Mouse (Mus musculus) mature B cell (primary cell): ENCODE measurements around the gene Abhd4.

Source experiments
- in situ Hi-C: fragments of 300-500 bp; cut with MboI; formaldehyde crosslinking; loops from 2 replicates; pipeline ENCODE4 v1.14.3; 2019

Abhd4 gene

DNA sequence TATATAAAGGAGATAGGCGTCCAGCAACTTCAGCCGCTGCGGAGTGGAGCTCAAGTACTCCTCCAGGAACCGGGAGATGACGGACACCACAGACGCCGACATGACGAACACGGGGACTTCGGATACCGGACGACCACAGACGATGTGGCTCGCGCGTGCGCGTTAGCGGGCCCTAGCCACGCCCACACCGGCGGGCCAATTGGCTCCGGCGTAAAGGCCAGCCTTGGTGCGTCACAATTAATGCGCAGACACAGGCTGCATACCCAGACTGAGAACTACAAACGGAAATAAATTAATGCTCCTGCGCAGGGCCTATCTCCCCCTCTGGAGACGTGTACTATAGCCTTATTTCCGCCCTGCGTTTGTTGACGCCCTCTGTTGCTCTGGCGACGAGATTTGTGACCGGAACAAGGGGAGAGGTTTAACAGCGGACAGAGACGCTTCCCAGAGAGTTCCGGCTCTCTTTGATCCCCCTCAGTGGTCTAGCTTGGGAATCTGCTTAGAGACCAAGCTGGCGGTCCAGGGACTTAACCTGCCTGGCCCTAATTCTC, at the start of gene Abhd4, which contains the start of gene Dad1:
Gene Abhd4 (plus strand): TSS at position 448 of the 551 bp plus-strand sequence.
Gene Dad1 (minus strand): TSS at position 364 of the 551 bp plus-strand sequence.
- in situ Hi-C loops, result no loop called here

DNA sequence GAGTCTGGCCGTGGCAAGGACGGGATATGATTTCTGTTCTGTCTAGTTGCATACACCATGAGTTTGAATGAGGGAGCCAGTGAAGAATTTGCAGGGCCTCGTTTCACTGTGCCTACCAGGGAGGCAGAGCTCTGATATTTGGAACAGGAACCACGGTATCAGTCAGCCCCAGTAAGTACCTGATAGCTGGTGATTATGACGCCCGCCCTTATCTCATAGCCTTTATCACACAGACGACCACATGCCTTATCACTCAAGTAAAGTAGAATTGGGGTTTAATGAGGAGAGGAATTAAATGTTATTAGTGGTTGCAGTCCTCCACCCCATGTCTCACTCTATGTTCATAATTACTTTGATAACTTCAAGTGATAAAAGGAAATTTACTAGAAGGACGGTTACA, 49.7 kb upstream of the Abhd4 start:
- in situ Hi-C loops, result no loop called here

- in situ Hi-C loops, result no loop called here
These were observed 49.2 kb upstream of the Abhd4 start for GRCm38 (mm10) chr14:54204786-54205185.

DNA sequence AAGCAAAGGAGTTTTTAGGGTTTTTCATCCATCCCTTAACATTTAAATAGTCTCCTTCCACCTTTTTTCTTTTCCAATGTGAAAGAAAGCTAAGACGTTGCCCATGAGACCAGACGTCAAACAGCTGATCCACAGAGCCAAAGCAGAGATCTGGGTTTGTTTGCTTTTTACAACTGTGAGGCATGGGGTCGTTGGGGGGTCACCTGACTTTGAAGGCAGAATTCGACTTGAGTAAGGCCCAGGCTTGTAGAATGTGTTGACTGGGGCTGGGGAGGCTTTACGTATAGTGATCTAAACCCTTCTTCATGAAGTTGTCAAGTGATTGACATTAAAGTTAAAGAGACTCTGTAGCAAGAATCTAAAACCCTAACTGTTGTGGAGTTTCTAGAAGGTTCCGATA, 48.1 kb upstream of the Abhd4 start:
- in situ Hi-C loops, result no loop called here

DNA sequence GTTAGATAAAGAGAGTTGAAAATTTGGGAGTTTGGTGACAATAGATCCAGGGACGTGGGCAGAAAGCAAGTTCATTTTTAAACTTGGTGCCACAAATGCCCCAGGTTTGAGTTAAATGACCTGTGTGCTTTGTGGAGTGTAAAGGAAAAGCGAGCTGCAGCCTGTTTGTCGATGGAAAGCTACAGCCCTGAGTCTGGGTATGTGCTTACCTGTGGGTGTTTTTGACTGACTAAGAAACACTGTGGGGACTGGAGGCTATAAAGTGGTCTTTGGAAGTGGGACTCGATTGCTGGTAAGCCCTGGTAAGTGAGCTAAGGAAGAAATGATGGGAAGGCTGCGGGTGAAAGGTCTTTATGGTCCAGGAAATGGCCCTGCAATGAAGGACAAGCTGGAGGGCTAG, 47.7 kb upstream of the Abhd4 start:
- in situ Hi-C loops, result no loop called here

- in situ Hi-C loops, result no loop called here
These were observed 47.0 kb upstream of the Abhd4 start for GRCm38 (mm10) chr14:54206750-54207550.

DNA sequence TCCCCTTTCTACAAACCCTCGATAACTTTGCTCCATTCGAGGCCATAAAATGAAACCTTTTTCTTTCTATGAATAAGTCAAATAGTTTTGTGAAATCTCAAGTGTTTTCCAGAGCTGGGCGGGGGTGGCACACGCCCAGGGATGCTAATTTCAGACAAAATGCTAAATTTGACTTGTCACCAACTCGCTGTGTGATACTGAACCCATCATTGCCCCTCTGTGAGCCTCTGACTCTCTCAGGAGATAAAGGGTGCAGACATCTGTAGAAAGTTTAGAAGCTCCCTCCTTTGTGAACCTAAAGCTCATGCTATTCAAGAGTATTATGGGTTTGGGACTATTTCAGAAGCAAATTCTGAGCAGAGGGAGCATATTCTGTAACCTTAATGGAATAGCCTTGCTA, 46.1 kb upstream of the Abhd4 start:
- in situ Hi-C loops, result no loop called here

DNA sequence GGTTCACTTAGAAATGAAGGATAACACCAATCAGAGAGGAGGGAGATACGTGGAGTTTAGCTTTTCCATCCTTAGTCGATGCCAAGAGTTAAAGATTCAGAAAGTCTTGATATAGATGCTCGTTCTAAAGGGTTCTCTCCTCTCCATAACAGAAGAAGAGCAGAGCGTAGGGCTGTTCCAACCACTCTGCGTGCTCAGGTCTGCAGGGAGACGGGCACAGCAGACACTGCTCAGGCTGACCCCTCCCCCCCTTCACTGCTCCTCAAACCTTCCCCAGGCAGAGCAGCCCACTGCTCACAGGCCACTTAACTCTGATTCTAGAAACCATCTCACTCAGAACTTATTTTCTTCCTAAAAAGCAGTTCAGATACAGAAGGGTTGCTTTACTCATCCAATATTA, 45.2 kb upstream of the Abhd4 start:
- in situ Hi-C loops, result no loop called here

- in situ Hi-C loops, result loop anchor here (10.0 kb wide), 1 partner anchor 145 kb away; no protein-coding TSS in a partner anchor
These were observed 44.1 kb upstream of the Abhd4 start for GRCm38 (mm10) chr14:54209932-54210331.

- in situ Hi-C loops, result loop anchor here (10.0 kb wide), 1 partner anchor 146 kb away; no protein-coding TSS in a partner anchor
These were observed 43.6 kb upstream of the Abhd4 start for GRCm38 (mm10) chr14:54210401-54210800.

GRCm38 (mm10) chr14:54211199-54211598, 42.8 kb upstream of the Abhd4 start:
- in situ Hi-C loops, result loop anchor here (10.0 kb wide), 1 partner anchor 146 kb away; no protein-coding TSS in a partner anchor

DNA sequence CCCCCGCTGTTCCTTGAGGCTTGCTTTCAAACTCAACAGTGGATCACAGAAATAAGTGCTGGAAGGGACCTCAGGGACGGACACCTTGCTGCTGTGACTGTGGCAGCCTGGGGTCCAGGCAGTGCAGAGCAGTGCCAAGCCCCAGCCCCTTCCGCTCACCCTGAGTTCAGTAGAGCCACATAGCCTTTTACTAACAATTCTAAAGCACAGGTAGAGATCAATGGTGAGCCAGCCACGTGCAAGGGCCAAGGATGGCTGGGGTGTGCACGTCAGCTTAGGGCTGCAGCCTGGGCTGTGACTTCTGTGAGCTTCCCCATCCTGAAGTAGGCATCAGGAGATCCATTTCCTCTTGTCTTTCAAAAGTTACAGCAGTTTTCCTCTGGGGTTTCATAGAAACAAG, 42.2 kb upstream of the Abhd4 start:
- in situ Hi-C loops, result loop anchor here (10.0 kb wide), 1 partner anchor 147 kb away; no protein-coding TSS in a partner anchor

GRCm38 (mm10) chr14:54213734-54214133, 40.3 kb upstream of the Abhd4 start:
- in situ Hi-C loops, result loop anchor here (10.0 kb wide), 1 partner anchor 149 kb away; no protein-coding TSS in a partner anchor

GRCm38 (mm10) chr14:54214477-54214876, 39.5 kb upstream of the Abhd4 start:
- in situ Hi-C loops, result loop anchor here (10.0 kb wide), 1 partner anchor 150 kb away; no protein-coding TSS in a partner anchor

DNA sequence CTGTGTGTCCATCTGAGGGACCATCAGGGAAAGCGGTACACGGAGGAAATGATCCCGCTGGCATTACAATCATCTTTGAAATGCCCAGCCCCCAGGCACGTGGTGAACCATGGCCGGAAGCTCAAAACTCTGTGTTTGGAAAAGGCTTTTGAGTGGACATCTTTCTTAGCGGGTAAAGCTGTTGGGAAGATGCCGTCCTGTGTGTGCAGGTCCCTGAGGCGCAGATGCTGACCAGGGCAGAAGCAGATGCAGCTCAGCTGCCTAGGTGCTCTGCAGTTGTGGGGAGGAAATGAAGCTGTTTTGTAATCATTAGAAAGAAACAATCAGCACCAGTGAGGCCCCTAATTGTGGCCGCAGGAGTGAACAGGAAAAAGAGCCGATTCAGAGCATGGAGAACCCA, 39.1 kb upstream of the Abhd4 start:
- in situ Hi-C loops, result loop anchor here (10.0 kb wide), 1 partner anchor 150 kb away; no protein-coding TSS in a partner anchor

- in situ Hi-C loops, result loop anchor here (10.0 kb wide), 1 partner anchor 151 kb away; no protein-coding TSS in a partner anchor
These were observed 37.9 kb upstream of the Abhd4 start for GRCm38 (mm10) chr14:54216126-54216525.

DNA sequence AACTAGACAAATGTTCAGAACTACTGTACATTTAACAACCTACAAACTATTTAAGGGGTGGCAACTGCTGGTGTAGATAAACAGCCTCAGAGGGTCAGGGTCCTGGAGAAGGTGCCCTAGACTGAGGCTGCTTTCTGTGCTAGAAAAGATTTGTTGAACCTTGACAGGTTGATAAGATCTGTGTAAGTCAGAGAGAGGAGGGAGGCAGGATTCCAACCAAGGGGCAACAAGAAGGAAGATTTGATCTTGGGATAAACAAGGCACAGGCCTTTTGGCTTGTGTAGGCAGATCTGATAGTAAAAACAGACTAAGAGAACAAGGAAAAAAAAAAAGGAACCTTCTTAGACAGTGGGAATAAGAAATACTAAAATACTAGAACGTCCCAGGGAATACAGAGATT, 35.8 kb upstream of the Abhd4 start:
- in situ Hi-C loops, result loop anchor here (10.0 kb wide), 1 partner anchor 153 kb away; no protein-coding TSS in a partner anchor

GRCm38 (mm10) chr14:54218721-54219120, 35.3 kb upstream of the Abhd4 start:
- in situ Hi-C loops, result loop anchor here (10.0 kb wide), 1 partner anchor 154 kb away; no protein-coding TSS in a partner anchor

DNA sequence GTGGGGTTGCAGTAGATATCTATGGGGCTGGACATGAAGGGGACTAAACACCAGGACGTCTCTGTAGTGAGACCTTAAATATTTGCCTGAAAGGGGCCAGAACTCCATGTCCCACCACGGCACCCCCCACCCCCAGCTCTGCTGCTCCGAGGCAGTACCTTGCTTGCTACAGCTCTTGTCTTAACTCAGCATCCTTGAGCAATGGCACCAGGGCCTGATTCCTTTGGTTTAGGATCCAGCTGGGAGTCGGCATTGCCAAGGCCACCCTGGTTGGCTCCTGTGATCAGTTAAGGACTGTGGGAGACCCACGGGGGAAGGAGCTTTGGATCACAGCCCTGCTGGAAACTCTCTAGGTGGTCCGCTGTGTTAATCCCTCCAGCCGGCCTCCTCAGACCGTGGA, 34.7 kb upstream of the Abhd4 start:
- in situ Hi-C loops, result loop anchor here (10.0 kb wide), 1 partner anchor 154 kb away; no protein-coding TSS in a partner anchor

- in situ Hi-C loops, result loop anchor here (10.0 kb wide), 1 partner anchor 155 kb away; no protein-coding TSS in a partner anchor
These were observed 34.1 kb upstream of the Abhd4 start for GRCm38 (mm10) chr14:54219849-54220248.

- in situ Hi-C loops, result no loop called here
These were observed 33.1 kb upstream of the Abhd4 start for GRCm38 (mm10) chr14:54220726-54221494.

DNA sequence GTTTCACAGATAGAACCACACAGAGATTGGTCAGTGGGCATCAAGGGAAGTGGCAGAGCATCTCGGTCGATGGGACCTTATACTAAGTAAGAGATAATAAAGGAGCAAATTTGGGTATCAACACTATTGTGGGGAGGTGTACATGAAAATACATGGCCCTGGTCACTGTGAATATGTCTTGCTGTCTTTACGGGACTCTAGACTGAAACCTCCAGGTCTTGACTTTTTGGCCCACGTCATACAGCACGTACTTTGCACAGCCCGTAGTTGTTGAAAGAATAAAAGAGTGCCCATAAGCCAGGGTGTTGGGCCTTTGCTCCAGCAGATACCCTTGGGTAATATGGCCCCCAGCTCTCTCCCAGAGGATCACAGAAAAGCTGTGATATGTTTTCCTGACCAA, 32.3 kb upstream of the Abhd4 start:
- in situ Hi-C loops, result no loop called here
